Mouse (Mus musculus): ENCODE data around the gene Cyp2d22. TPM values are rescaled to one million over a fixed set of nuclear protein-coding genes. Genes with fewer than 3 reads are reported as not detected.

Gene Cyp2d22
- 10.1 TPM for polyA plus RNA-seq (2015; fragmentation: Illumina TruSeq; extraction: RNeasy Lipid Tissue Mini Kit (QIAGEN cat#74804); ENCODE audit: insufficient read depth, low replicate concordance)

GRCm38 (mm10) chr15:82379871-82380713 lies at the start of gene Cyp2d22:
TSS of gene Cyp2d22 (minus strand) at chr15:82380260.

DNA sequence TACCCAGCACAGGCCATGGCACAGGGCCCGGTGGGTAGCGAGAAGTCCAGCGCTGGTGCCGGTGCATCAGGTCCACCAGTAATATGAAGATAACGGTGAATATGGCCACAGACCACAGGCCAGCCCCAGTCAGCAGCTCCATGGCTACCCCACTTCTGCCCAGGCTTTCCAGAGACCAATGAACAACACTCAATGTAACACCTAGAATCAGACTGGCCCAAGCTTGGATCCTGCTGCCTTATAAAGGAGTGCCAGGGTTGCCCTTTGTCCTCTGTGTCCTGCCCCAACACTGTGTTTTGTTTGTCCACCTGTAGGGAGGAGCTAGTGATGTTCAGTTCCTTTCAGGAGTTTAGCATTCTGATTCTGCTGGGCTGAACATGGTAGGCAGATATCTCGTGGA lies 26.9 kb upstream of the Cyp2d22 start, which contains the start of gene Cyp2d10:
Gene Cyp2d10 (minus strand): TSS at position 215 of the 400 bp plus-strand sequence.

DNA sequence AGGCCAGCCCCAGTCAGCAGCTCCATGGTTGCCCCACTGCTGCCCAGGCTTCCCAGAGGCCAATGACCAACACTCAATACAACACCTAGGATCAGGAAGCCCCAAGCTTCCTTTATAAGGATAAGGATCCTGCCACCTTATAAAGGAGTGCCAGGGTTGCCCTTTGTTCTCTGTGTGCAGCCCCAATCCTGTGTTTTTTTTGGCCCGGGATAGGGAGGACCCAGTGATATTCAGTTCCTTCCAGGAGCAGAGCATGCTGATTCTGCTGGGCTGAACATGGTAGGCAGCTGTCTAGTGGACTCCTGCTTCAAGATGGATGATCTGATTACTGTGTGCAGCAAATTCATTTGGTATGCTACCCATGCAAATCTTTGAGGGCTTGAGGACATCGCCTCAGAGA lies 13.9 kb upstream of the Cyp2d22 start, which contains the start of gene Cyp2d11:
Gene Cyp2d11 (minus strand): TSS at position 101 of the 400 bp plus-strand sequence.

GRCm38 (mm10) chr15:82354126-82354945 lies 25.7 kb downstream of the Cyp2d22 start, which contains the start of gene Ndufa6:
TSS of gene Ndufa6 (minus strand) at chr15:82354322.

GRCm38 (mm10) chr15:82338593-82339112 lies 41.4 kb downstream of the Cyp2d22 start, which contains the start of the genes Naga, Pheta2 and Smdt1:
TSS of gene Naga (minus strand) at chr15:82338925.
TSS of gene Pheta2 (plus strand) at chr15:82338942.
TSS of gene Smdt1 (plus strand) at chr15:82338959.

Other genes starting within 250 kb of the Cyp2d22 start
- gene Srebf2, start 233.1 kb downstream of the Cyp2d22 start, polyA plus RNA-seq (2015; fragmentation: Illumina TruSeq; extraction: RNeasy Lipid Tissue Mini Kit (QIAGEN cat#74804); ENCODE audit: insufficient read depth, low replicate concordance): 50.6 TPM
- 0.11 TPM for gene Shisa8, start 167.4 kb downstream of the Cyp2d22 start, polyA plus RNA-seq (2015; fragmentation: Illumina TruSeq; extraction: RNeasy Lipid Tissue Mini Kit (QIAGEN cat#74804); ENCODE audit: insufficient read depth, low replicate concordance)
- 108 TPM for gene Tnfrsf13c, start 155.9 kb downstream of the Cyp2d22 start, polyA plus RNA-seq (2015; fragmentation: Illumina TruSeq; extraction: RNeasy Lipid Tissue Mini Kit (QIAGEN cat#74804); ENCODE audit: insufficient read depth, low replicate concordance)
- 4.6 TPM for gene Cenpm, start 135.5 kb downstream of the Cyp2d22 start, polyA plus RNA-seq (2015; fragmentation: Illumina TruSeq; extraction: RNeasy Lipid Tissue Mini Kit (QIAGEN cat#74804); ENCODE audit: insufficient read depth, low replicate concordance)
- not detected for gene 1500009C09Rik, start 127.9 kb downstream of the Cyp2d22 start, polyA plus RNA-seq (2015; fragmentation: Illumina TruSeq; extraction: RNeasy Lipid Tissue Mini Kit (QIAGEN cat#74804); ENCODE audit: insufficient read depth, low replicate concordance)
- gene Sept3, start 105.4 kb downstream of the Cyp2d22 start, polyA plus RNA-seq (2015; fragmentation: Illumina TruSeq; extraction: RNeasy Lipid Tissue Mini Kit (QIAGEN cat#74804); ENCODE audit: insufficient read depth, low replicate concordance): 3.2 TPM
- not detected for gene Wbp2nl, start 81.3 kb downstream of the Cyp2d22 start, polyA plus RNA-seq (2015; fragmentation: Illumina TruSeq; extraction: RNeasy Lipid Tissue Mini Kit (QIAGEN cat#74804); ENCODE audit: insufficient read depth, low replicate concordance)
- 51.6 TPM for gene Naga, start 41.3 kb downstream of the Cyp2d22 start, polyA plus RNA-seq (2015; fragmentation: Illumina TruSeq; extraction: RNeasy Lipid Tissue Mini Kit (QIAGEN cat#74804); ENCODE audit: insufficient read depth, low replicate concordance)
- gene Pheta2, start 41.3 kb downstream of the Cyp2d22 start, polyA plus RNA-seq (2015; fragmentation: Illumina TruSeq; extraction: RNeasy Lipid Tissue Mini Kit (QIAGEN cat#74804); ENCODE audit: insufficient read depth, low replicate concordance): 4.0 TPM
- gene Smdt1, start 41.3 kb downstream of the Cyp2d22 start, polyA plus RNA-seq (2015; fragmentation: Illumina TruSeq; extraction: RNeasy Lipid Tissue Mini Kit (QIAGEN cat#74804); ENCODE audit: insufficient read depth, low replicate concordance): 64.5 TPM
- gene Ndufa6, start 25.9 kb downstream of the Cyp2d22 start, polyA plus RNA-seq (2015; fragmentation: Illumina TruSeq; extraction: RNeasy Lipid Tissue Mini Kit (QIAGEN cat#74804); ENCODE audit: insufficient read depth, low replicate concordance): 263 TPM
- not detected for gene Cyp2d11, start 13.8 kb upstream of the Cyp2d22 start, polyA plus RNA-seq (2015; fragmentation: Illumina TruSeq; extraction: RNeasy Lipid Tissue Mini Kit (QIAGEN cat#74804); ENCODE audit: insufficient read depth, low replicate concordance)
- gene Cyp2d10, start 26.9 kb upstream of the Cyp2d22 start, polyA plus RNA-seq (2015; fragmentation: Illumina TruSeq; extraction: RNeasy Lipid Tissue Mini Kit (QIAGEN cat#74804); ENCODE audit: insufficient read depth, low replicate concordance): not detected
- not detected for gene Cyp2d9, start 53.2 kb upstream of the Cyp2d22 start, polyA plus RNA-seq (2015; fragmentation: Illumina TruSeq; extraction: RNeasy Lipid Tissue Mini Kit (QIAGEN cat#74804); ENCODE audit: insufficient read depth, low replicate concordance)
- not detected for gene Cyp2d12, start 174.8 kb upstream of the Cyp2d22 start, polyA plus RNA-seq (2015; fragmentation: Illumina TruSeq; extraction: RNeasy Lipid Tissue Mini Kit (QIAGEN cat#74804); ENCODE audit: insufficient read depth, low replicate concordance)
- not detected for gene Cyp2d34, start 240.7 kb upstream of the Cyp2d22 start, polyA plus RNA-seq (2015; fragmentation: Illumina TruSeq; extraction: RNeasy Lipid Tissue Mini Kit (QIAGEN cat#74804); ENCODE audit: insufficient read depth, low replicate concordance)